10 mouse cellular contexts compared by ENCODE assay signal in genomic region chr16:34899997-34900396, GRCm38 (mm10).
DNase-seq lines count a peak whose midpoint lies in the region; ATAC-seq lines count a peak whose summit lies in the region.
"Had no signal": no experiment of that assay in that cellular context is flagged by ENCODE, and none has a peak within 500 bp of the region (broad histone marks: within the 10 kb centered on the region; RNA-seq: fewer than 3 reads in every experiment).

No protein-coding gene starts in this region.

- H3K9me3 ChIP-seq in kidney, embryonic 15.5 days (replicated peaks), result no peaks in the 10 kb centered on the region
- H3K9me3 ChIP-seq in embryonic facial prominence, embryonic 12.5 days, result no peaks in the 10 kb centered on the region
- H3K9me3 ChIP-seq in intestine, embryonic 16.5 days (ENCODE audit: control insufficient read depth, low read length), result no peaks in the 10 kb centered on the region

- no peak overlapping the region for H3K4me2 ChIP-seq in kidney, embryonic 15.5 days
- no peak overlapping the region for H3K4me2 ChIP-seq in embryonic facial prominence, embryonic 12.5 days (replicated peaks)
- H3K4me2 ChIP-seq in intestine, embryonic 16.5 days (ENCODE audit: low read depth, low read length), result no peak overlapping the region

- H3K27ac ChIP-seq in kidney, embryonic 15.5 days, result peak overlapping the region; percentile 5; the same call in 1 of the 2 replicates
- H3K27ac ChIP-seq in embryonic facial prominence, embryonic 12.5 days, result 0 out of 2 replicates have a peak overlapping the region, but pooled peaks have one; percentile 41
- peak overlapping the region; percentile 33 for H3K27ac ChIP-seq in intestine, embryonic 16.5 days (ENCODE audit: low read length)

- no peaks in the 10 kb centered on the region for H3K36me3 ChIP-seq in kidney, embryonic 15.5 days
- no peaks in the 10 kb centered on the region for H3K36me3 ChIP-seq in embryonic facial prominence, embryonic 12.5 days
- H3K36me3 ChIP-seq in intestine, embryonic 16.5 days (ENCODE audit: control insufficient read depth, insufficient read depth, low read length), result no peaks in the 10 kb centered on the region

- ATAC-seq in kidney, embryonic 15.5 days (replicated peaks; ENCODE audit: low FRiP score), result no peak
- ATAC-seq in embryonic facial prominence, embryonic 12.5 days (ENCODE audit: insufficient number of reproducible peaks, insufficient read depth, low FRiP score, low TSS enrichment), result no peak
- ATAC-seq in intestine, embryonic 16.5 days, result no peak
- ATAC-seq: activated CD4-positive, CD25-positive, alpha-beta regulatory T cell, adult 4 months; inflammation-experienced regulatory T-cells, adult 6 months had no signal

- no peak overlapping the region for H3K9ac ChIP-seq in kidney, embryonic 15.5 days
- H3K9ac ChIP-seq in embryonic facial prominence, embryonic 12.5 days, result no peak overlapping the region
- H3K9ac ChIP-seq in intestine, embryonic 16.5 days (ENCODE audit: low read depth, low read length), result no peak overlapping the region

- H3K4me3 ChIP-seq in kidney, embryonic 15.5 days (replicated peaks), result no peak overlapping the region
- no peak overlapping the region for H3K4me3 ChIP-seq in embryonic facial prominence, embryonic 12.5 days
- H3K4me3 ChIP-seq in intestine, embryonic 16.5 days (ENCODE audit: low read length), result no peak overlapping the region

- DNase-seq in kidney, postnatal 25 days, result no peak
- peak; percentile 17 for DNase-seq in retina, embryonic 14.5 days (ENCODE audit: low spot score)
- no peak for DNase-seq in layer of hippocampus, postnatal 10 days (ENCODE audit: low spot score in 2 of 2)
- DNase-seq in adrenal gland, postnatal 10 days, result no peak
- DNase-seq: cerebellum, adult 11 months had no signal

- H3K27me3 ChIP-seq in kidney, embryonic 15.5 days, result no peaks in the 10 kb centered on the region
- H3K27me3 ChIP-seq in embryonic facial prominence, embryonic 12.5 days, result no peaks in the 10 kb centered on the region
- H3K27me3 ChIP-seq in intestine, embryonic 16.5 days (replicated peaks; ENCODE audit: control insufficient read depth, insufficient read depth, low read length), result no peaks in the 10 kb centered on the region

- 59% methylated on average over 5 of the region's 5 CpGs for WGBS in kidney, embryonic 15.5 days
- WGBS in embryonic facial prominence, embryonic 12.5 days, result 42% methylated on average over 5 of the region's 5 CpGs
- WGBS in intestine, embryonic 16.5 days, result 46% methylated on average over 5 of the region's 5 CpGs

- peaks cover 32% of the 10 kb centered on the region for H3K4me1 ChIP-seq in kidney, embryonic 15.5 days
- H3K4me1 ChIP-seq in embryonic facial prominence, embryonic 12.5 days, result peaks cover 30% of the 10 kb centered on the region
- H3K4me1 ChIP-seq in intestine, embryonic 16.5 days (ENCODE audit: control insufficient read depth, insufficient read depth, low read length), result peaks cover 14% of the 10 kb centered on the region
